Mouse (Mus musculus): Measurements from ENCODE around the gene Ccnb2. TPM values are rescaled to one million over a fixed set of nuclear protein-coding genes. Genes with fewer than 3 reads are reported as not detected.

Ccnb2 gene
- polyA plus RNA-seq, 2 experiments, result 97.1 to 144 TPM

DNA sequence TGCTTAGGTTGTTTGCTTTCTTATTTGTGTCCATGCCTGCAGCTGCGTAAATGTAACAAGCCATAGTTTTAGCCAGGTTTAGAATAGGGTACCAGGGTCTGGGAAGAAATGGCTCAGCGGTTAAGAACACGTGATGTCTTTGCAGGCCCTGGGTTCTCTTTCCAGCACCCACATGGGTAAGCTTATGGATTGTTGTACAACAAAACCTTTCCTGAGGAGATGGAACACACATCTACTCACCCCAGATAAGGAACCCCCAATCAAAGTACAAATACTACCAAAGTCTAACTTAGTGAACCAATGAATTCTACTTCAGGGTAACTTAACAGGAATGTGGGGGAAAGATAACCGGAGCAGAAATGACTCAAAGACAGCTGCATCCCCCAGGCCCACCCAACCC is 36.9 kb downstream of the Ccnb2 start:
- H3K9me3 ChIP-seq (ENCODE audit: control insufficient read depth, low read length), result no peaks in the 10 kb centered on the region
- DNase-seq (ENCODE audit: low spot score) (no peak), ATAC-seq (ENCODE audit: low FRiP score, low read depth) (no peak)
- no peak overlapping the region for H3K4me3 ChIP-seq (replicated peaks; ENCODE audit: low read length)
- no peak for TF ChIP-seq POLR2A (IDR thresholded peaks at IDR 0.05; ENCODE audit: borderline replicate concordance, extremely low read depth, insufficient read depth, insufficient read length)
- 94% methylated on average over 4 of the region's 4 CpGs for WGBS
- H3K4me1 ChIP-seq (ENCODE audit: control insufficient read depth, insufficient read depth, low read length), result 0 out of 2 replicates have a peak, but pooled peaks cover 3% of the 10 kb centered on the region
- H3K36me3 ChIP-seq (ENCODE audit: control insufficient read depth, insufficient read depth, low read length), result peaks cover 34% of the 10 kb centered on the region
- no peaks in the 10 kb centered on the region for H3K27me3 ChIP-seq (ENCODE audit: control insufficient read depth, insufficient read depth, low read length)
- no peak overlapping the region for H3K27ac ChIP-seq (replicated peaks; ENCODE audit: low read depth, low read length)
- H3K4me2 ChIP-seq (replicated peaks; ENCODE audit: low read depth, low read length, severe bottlenecking), result no peak overlapping the region
- H3K9ac ChIP-seq (ENCODE audit: low read depth, low read length, severe bottlenecking), result no peak overlapping the region

DNA sequence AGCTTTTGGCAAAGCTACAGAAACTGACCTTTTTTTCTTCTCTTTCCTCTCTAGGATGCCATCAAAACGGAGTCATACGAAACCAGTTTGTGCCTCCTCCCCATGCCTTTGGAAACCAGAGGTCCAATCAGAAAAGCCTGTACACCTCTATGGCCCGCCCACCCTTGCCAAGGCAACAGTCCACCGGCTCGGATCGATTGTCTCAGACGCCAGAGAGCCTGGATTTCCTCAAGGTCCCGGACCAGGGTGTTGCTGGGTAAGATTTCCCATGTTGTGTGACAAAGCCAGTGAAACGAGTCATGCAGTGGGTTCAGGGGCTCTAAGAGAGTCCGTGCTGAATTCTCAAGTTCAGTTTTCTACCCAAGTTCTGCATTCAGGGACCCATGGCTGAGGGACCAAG is 37.6 kb downstream of the Ccnb2 start:
- ATAC-seq (ENCODE audit: low FRiP score, low read depth) (no peak), DNase-seq (ENCODE audit: low spot score) (no peak)
- Histone ChIP-seq H3K36me3 (ENCODE audit: control insufficient read depth, insufficient read depth, low read length) (peaks cover 37% of the 10 kb centered on the region), H3K27ac (replicated peaks; ENCODE audit: low read depth, low read length) (no peak overlapping the region), H3K9me3 (ENCODE audit: control insufficient read depth, low read length) (no peaks in the 10 kb centered on the region), H3K4me1 (ENCODE audit: control insufficient read depth, insufficient read depth, low read length) (0 out of 2 replicates have a peak, but pooled peaks cover under 1% of the 10 kb centered on the region), H3K27me3 (ENCODE audit: control insufficient read depth, insufficient read depth, low read length) (no peaks in the 10 kb centered on the region), H3K9ac (ENCODE audit: low read depth, low read length, severe bottlenecking) (no peak overlapping the region), H3K4me2 (replicated peaks; ENCODE audit: low read depth, low read length, severe bottlenecking) (no peak overlapping the region), H3K4me3 (replicated peaks; ENCODE audit: low read length) (no peak overlapping the region)
- TF ChIP-seq POLR2A (IDR thresholded peaks at IDR 0.05; ENCODE audit: borderline replicate concordance, extremely low read depth, insufficient read depth, insufficient read length), result no peak
- 74% methylated on average over 10 of the region's 10 CpGs for WGBS

DNA sequence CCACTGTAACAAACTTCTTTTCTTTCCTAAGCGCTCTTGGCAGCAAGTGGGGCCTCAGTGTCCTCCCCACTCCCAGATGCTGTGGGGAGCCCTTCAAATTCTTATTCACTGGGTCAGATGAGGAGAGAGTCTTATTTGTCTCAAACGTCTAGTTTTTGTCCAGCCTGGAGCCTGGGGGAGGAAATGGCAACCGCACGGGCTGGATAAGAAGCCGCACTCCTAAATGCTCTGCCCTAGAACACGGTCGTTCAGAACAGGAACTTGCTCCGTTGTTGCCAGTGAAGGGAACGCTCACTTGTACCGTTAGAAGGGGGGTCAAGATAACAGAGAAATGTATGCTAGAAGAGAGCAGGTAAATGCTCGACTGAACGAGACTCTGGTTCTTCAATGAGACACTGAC is 39.3 kb downstream of the Ccnb2 start:
- WGBS, result 71% methylated on average over 12 of the region's 12 CpGs
- H3K27ac ChIP-seq (replicated peaks; ENCODE audit: low read depth, low read length), result no peak overlapping the region
- no peaks in the 10 kb centered on the region for H3K9me3 ChIP-seq (ENCODE audit: control insufficient read depth, low read length)
- peaks cover 40% of the 10 kb centered on the region for H3K36me3 ChIP-seq (ENCODE audit: control insufficient read depth, insufficient read depth, low read length)
- H3K4me2 ChIP-seq (replicated peaks; ENCODE audit: low read depth, low read length, severe bottlenecking), result no peak overlapping the region
- no peak overlapping the region for H3K9ac ChIP-seq (ENCODE audit: low read depth, low read length, severe bottlenecking)
- no peak overlapping the region for H3K4me3 ChIP-seq (replicated peaks; ENCODE audit: low read length)
- no peaks in the 10 kb centered on the region for H3K4me1 ChIP-seq (ENCODE audit: control insufficient read depth, insufficient read depth, low read length)
- no peak for TF ChIP-seq POLR2A (IDR thresholded peaks at IDR 0.05; ENCODE audit: borderline replicate concordance, extremely low read depth, insufficient read depth, insufficient read length)
- DNase-seq (ENCODE audit: low spot score) (no peak), ATAC-seq (ENCODE audit: low FRiP score, low read depth) (no peak)
- H3K27me3 ChIP-seq (ENCODE audit: control insufficient read depth, insufficient read depth, low read length), result no peaks in the 10 kb centered on the region

DNA sequence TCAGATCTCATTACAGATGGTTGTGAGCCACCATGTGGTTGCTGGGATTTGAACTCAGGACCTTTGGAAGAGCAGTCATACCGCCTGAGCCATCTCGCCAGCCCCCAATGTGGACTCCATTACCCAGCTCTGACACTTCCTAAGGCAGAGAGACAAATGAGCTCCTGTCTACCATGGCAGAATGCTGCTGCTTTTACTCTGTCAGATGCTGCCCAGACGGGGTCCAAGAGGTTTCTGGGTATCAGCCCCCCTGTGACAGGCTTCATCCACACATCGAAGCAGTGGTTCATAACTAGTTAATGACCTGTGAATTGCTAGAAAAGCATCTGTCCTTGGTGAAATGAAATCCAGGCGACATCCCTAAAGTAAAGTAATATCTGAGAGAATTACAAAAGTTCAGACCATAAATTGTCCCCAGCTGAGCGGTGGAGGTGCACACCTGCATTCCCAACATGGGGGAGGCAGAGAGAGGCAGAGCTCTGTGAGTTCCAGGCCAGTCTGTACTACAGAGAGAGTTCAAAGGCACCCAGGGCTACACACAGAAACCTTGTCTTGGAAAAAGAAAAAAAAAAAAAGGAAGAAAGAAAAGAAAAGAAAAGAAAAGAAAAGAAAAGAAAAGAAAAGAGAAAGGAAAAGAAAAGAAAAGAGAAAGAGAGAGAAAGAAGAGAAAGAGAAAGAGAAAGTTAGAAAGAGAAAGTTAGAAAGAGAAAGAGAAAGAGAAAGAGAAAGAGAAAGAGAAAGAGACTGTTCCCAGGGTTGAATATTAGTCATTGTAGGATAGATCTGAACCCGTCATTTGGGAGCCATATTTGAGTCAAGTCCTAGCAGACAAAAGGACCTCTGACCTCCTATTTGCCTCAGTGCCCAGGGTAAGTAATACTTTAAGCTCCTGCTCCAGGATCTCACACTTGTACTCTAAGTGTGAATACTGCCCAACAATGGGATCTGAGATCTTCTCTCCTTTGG is 41.6 kb downstream of the Ccnb2 start:
- no peak for DNase-seq (ENCODE audit: low spot score)
- no peaks in the 10 kb centered on the region for H3K9me3 ChIP-seq (ENCODE audit: control insufficient read depth, low read length)
- H3K4me3 ChIP-seq (replicated peaks; ENCODE audit: low read length), result no peak overlapping the region
- H3K27me3 ChIP-seq (ENCODE audit: control insufficient read depth, insufficient read depth, low read length), result no peaks in the 10 kb centered on the region
- no peak overlapping the region for H3K27ac ChIP-seq (replicated peaks; ENCODE audit: low read depth, low read length)
- no peaks in the 10 kb centered on the region for H3K4me1 ChIP-seq (ENCODE audit: control insufficient read depth, insufficient read depth, low read length)
- TF ChIP-seq POLR2A (IDR thresholded peaks at IDR 0.05; ENCODE audit: borderline replicate concordance, extremely low read depth, insufficient read depth, insufficient read length), result no peak
- no peak overlapping the region for H3K9ac ChIP-seq (ENCODE audit: low read depth, low read length, severe bottlenecking)
- H3K4me2 ChIP-seq (replicated peaks; ENCODE audit: low read depth, low read length, severe bottlenecking), result no peak overlapping the region
- no peak for ATAC-seq (ENCODE audit: low FRiP score, low read depth)
- 50% methylated on average over 7 of the region's 7 CpGs for WGBS
- peaks cover 40% of the 10 kb centered on the region for H3K36me3 ChIP-seq (ENCODE audit: control insufficient read depth, insufficient read depth, low read length)

DNA sequence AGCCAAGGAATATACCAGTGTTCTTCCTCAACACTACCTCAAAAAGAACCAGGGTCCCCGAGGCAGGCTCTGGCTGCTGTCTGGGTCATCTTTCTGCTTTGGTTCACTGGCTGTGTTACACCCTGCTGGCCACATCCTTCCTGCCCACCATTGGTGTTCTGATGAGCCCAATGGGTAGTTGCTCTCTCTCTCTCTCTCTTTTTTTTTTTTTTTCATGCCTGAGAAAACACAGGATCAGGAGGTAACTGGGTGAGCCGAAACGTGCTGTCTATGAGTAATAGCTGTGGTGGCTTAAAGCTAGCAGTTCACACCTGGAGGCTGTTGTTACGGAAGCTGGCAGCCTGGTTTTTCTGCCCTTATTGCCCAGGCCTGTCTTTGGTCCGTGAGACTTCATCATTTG is 49.7 kb downstream of the Ccnb2 start:
- H3K27ac ChIP-seq (replicated peaks; ENCODE audit: low read depth, low read length), result no peak overlapping the region
- H3K9me3 ChIP-seq (ENCODE audit: control insufficient read depth, low read length), result no peaks in the 10 kb centered on the region
- TF ChIP-seq POLR2A (IDR thresholded peaks at IDR 0.05; ENCODE audit: borderline replicate concordance, extremely low read depth, insufficient read depth, insufficient read length), result no peak
- no peak overlapping the region for H3K9ac ChIP-seq (ENCODE audit: low read depth, low read length, severe bottlenecking)
- no peak overlapping the region for H3K4me3 ChIP-seq (replicated peaks; ENCODE audit: low read length)
- no peak overlapping the region for H3K4me2 ChIP-seq (replicated peaks; ENCODE audit: low read depth, low read length, severe bottlenecking)
- H3K4me1 ChIP-seq (ENCODE audit: control insufficient read depth, insufficient read depth, low read length), result no peaks in the 10 kb centered on the region
- WGBS, result 67% methylated on average over 5 of the region's 5 CpGs
- peaks cover 57% of the 10 kb centered on the region for H3K36me3 ChIP-seq (ENCODE audit: control insufficient read depth, insufficient read depth, low read length)
- DNase-seq (ENCODE audit: low spot score) (no peak), ATAC-seq (ENCODE audit: low FRiP score, low read depth) (no peak)
- no peaks in the 10 kb centered on the region for H3K27me3 ChIP-seq (ENCODE audit: control insufficient read depth, insufficient read depth, low read length)

Measured in limb, embryonic 14.5 days (tissue).